Mouse (Mus musculus): ENCODE results near the gene Fbxl7. TPM values are rescaled to one million over a fixed set of nuclear protein-coding genes. Genes with fewer than 3 reads are reported as not detected.

Gene Fbxl7
- total and polyA plus RNA-seq, 2 experiments, result 0.70 to 1.8 TPM

- no peak for TF ChIP-seq CTCF (IDR thresholded peaks at IDR 0.05; ENCODE audit: low read depth, low read length)
- no peak for TF ChIP-seq POLR2A (IDR thresholded peaks at IDR 0.05; ENCODE audit: extremely low read depth, insufficient read depth, low read length)
- no peaks in the 10 kb centered on the region for H3K4me1 ChIP-seq (ENCODE audit: control insufficient read depth, insufficient read depth, low read length)
- DNase-seq (ENCODE audit: extremely low read depth, low read depth, low spot score), result no peak
- H3K36me3 ChIP-seq (ENCODE audit: control insufficient read depth, insufficient read depth, low read length), result no peaks in the 10 kb centered on the region
- H3K79me2 ChIP-seq (ENCODE audit: control insufficient read depth, insufficient read depth, low read length), result no peaks in the 10 kb centered on the region
- no peak overlapping the region for H3K9ac ChIP-seq (ENCODE audit: low read depth, low read length)
- H3K4me3 ChIP-seq (ENCODE audit: insufficient read depth, low read depth, low read length), result no peak overlapping the region
- H3K27me3 ChIP-seq (ENCODE audit: control insufficient read depth, insufficient read depth, low read length), result no peaks in the 10 kb centered on the region
- no peak overlapping the region for H3K27ac ChIP-seq (replicated peaks; ENCODE audit: insufficient read depth, low read depth, low read length)
- whole genome bisulfite sequencing, result 92% methylated on average over 3 of the region's 3 CpGs
Measured at GRCm38 (mm10) chr15:26780557-26780956, 114.8 kb downstream of the Fbxl7 start.

DNA sequence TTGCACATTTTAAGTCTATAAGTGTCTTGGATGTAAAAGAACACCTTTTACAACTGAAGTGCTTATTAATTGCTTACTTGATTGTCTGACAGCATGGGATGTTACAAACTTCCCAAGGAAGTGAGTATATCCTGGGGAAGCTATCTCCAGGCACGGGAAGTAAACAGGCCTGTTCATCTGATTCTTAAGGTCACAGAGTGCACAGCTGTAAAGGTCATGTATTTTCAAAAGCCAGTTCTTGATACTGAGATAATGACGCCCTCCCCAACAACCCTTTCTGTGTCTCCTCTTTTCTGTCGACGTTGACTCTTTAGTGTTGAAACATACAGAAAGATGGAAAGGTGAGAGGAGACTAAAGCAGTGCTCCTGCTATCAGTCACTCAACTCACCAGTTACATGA, 116.3 kb downstream of the Fbxl7 start:
- Histone ChIP-seq H3K4me3 (ENCODE audit: insufficient read depth, low read depth, low read length) (no peak overlapping the region), H3K36me3 (ENCODE audit: control insufficient read depth, insufficient read depth, low read length) (no peaks in the 10 kb centered on the region), H3K79me2 (ENCODE audit: control insufficient read depth, insufficient read depth, low read length) (no peaks in the 10 kb centered on the region), H3K9ac (ENCODE audit: low read depth, low read length) (no peak overlapping the region), H3K27me3 (ENCODE audit: control insufficient read depth, insufficient read depth, low read length) (no peaks in the 10 kb centered on the region), H3K4me1 (ENCODE audit: control insufficient read depth, insufficient read depth, low read length) (no peaks in the 10 kb centered on the region), H3K27ac (replicated peaks; ENCODE audit: insufficient read depth, low read depth, low read length) (no peak overlapping the region)
- 56% methylated on average over 4 of the region's 4 CpGs for WGBS
- TF ChIP-seq CTCF (IDR thresholded peaks at IDR 0.05; ENCODE audit: low read depth, low read length) (no peak), POLR2A (IDR thresholded peaks at IDR 0.05; ENCODE audit: extremely low read depth, insufficient read depth, low read length) (no peak)
- peak; percentile 10 for DNase-seq (ENCODE audit: extremely low read depth, low read depth, low spot score)

- no peak for DNase-seq (ENCODE audit: extremely low read depth, low read depth, low spot score)
- H3K4me1 ChIP-seq (ENCODE audit: control insufficient read depth, insufficient read depth, low read length), result no peaks in the 10 kb centered on the region
- TF ChIP-seq CTCF (IDR thresholded peaks at IDR 0.05; ENCODE audit: low read depth, low read length) (no peak), POLR2A (IDR thresholded peaks at IDR 0.05; ENCODE audit: extremely low read depth, insufficient read depth, low read length) (no peak)
- H3K27me3 ChIP-seq (ENCODE audit: control insufficient read depth, insufficient read depth, low read length), result no peaks in the 10 kb centered on the region
- no peak overlapping the region for H3K9ac ChIP-seq (ENCODE audit: low read depth, low read length)
- no peak overlapping the region for H3K27ac ChIP-seq (replicated peaks; ENCODE audit: insufficient read depth, low read depth, low read length)
- H3K4me3 ChIP-seq (ENCODE audit: insufficient read depth, low read depth, low read length), result no peak overlapping the region
- H3K79me2 ChIP-seq (ENCODE audit: control insufficient read depth, insufficient read depth, low read length), result no peaks in the 10 kb centered on the region
- H3K36me3 ChIP-seq (ENCODE audit: control insufficient read depth, insufficient read depth, low read length), result no peaks in the 10 kb centered on the region
Measured at GRCm38 (mm10) chr15:26775720-26776119, 119.7 kb downstream of the Fbxl7 start.

- Histone ChIP-seq H3K4me1 (ENCODE audit: control insufficient read depth, insufficient read depth, low read length) (no peaks in the 10 kb centered on the region), H3K79me2 (ENCODE audit: control insufficient read depth, insufficient read depth, low read length) (no peaks in the 10 kb centered on the region), H3K4me3 (ENCODE audit: insufficient read depth, low read depth, low read length) (no peak overlapping the region), H3K27ac (replicated peaks; ENCODE audit: insufficient read depth, low read depth, low read length) (no peak overlapping the region), H3K27me3 (ENCODE audit: control insufficient read depth, insufficient read depth, low read length) (no peaks in the 10 kb centered on the region), H3K36me3 (ENCODE audit: control insufficient read depth, insufficient read depth, low read length) (no peaks in the 10 kb centered on the region), H3K9ac (ENCODE audit: low read depth, low read length) (no peak overlapping the region)
- WGBS, result 92% methylated on average over 2 of the region's 2 CpGs
- DNase-seq (ENCODE audit: extremely low read depth, low read depth, low spot score), result no peak
- TF ChIP-seq CTCF (IDR thresholded peaks at IDR 0.05; ENCODE audit: low read depth, low read length) (no peak), POLR2A (IDR thresholded peaks at IDR 0.05; ENCODE audit: extremely low read depth, insufficient read depth, low read length) (no peak)
Measured at GRCm38 (mm10) chr15:26774895-26775294, 120.5 kb downstream of the Fbxl7 start.

DNA sequence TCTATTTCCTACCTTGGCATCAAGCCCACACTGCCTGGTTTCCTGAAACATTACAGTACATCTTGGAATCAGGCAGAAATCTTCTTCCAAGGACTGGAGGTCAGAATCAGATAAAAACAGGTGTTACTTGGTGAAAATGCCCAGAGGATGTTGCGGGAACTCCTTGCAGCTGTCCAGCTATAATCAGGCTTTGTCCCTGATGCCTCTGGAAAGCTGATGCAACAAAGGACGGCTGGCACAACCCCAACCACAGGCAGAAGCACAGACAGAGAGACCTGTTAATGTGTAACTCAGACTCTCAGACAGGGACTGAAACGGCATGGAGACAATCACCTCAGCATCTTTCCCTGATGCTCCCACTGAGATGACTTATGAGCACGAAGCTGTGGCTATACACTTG, 133.7 kb downstream of the Fbxl7 start:
- Histone ChIP-seq H3K27me3 (ENCODE audit: control insufficient read depth, insufficient read depth, low read length) (no peaks in the 10 kb centered on the region), H3K79me2 (ENCODE audit: control insufficient read depth, insufficient read depth, low read length) (no peaks in the 10 kb centered on the region), H3K4me1 (ENCODE audit: control insufficient read depth, insufficient read depth, low read length) (no peaks in the 10 kb centered on the region), H3K27ac (replicated peaks; ENCODE audit: insufficient read depth, low read depth, low read length) (no peak overlapping the region), H3K36me3 (ENCODE audit: control insufficient read depth, insufficient read depth, low read length) (no peaks in the 10 kb centered on the region), H3K4me3 (ENCODE audit: insufficient read depth, low read depth, low read length) (no peak overlapping the region), H3K9ac (ENCODE audit: low read depth, low read length) (no peak overlapping the region)
- no peak for TF ChIP-seq POLR2A (IDR thresholded peaks at IDR 0.05; ENCODE audit: extremely low read depth, insufficient read depth, low read length)
- no peak for TF ChIP-seq CTCF (IDR thresholded peaks at IDR 0.05; ENCODE audit: low read depth, low read length)
- 17% methylated on average over 4 of the region's 4 CpGs for WGBS
- DNase-seq (ENCODE audit: extremely low read depth, low read depth, low spot score), result peak; percentile 44

DNA sequence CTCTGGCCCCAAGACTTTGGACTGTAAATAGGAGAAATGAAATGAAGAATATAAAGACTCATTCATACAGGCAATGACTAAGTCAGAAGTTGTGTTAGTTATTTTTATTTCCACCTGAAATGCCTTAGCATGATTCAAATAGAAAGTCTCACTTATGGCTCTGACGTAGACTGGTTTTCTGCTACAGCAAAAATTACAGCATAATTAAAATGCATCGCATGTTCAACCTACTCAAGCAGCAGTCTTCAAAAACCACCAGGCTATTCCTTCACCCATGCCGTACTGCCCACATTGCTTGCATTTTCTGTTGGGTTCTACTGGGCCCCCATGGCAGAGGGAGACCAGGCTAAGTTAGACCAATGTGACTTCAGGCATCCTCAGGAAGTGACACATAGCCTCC, 146.9 kb downstream of the Fbxl7 start:
- Histone ChIP-seq H3K27ac (replicated peaks; ENCODE audit: insufficient read depth, low read depth, low read length) (no peak overlapping the region), H3K9ac (ENCODE audit: low read depth, low read length) (no peak overlapping the region), H3K36me3 (ENCODE audit: control insufficient read depth, insufficient read depth, low read length) (no peaks in the 10 kb centered on the region), H3K4me3 (ENCODE audit: insufficient read depth, low read depth, low read length) (no peak overlapping the region), H3K4me1 (ENCODE audit: control insufficient read depth, insufficient read depth, low read length) (no peaks in the 10 kb centered on the region), H3K79me2 (ENCODE audit: control insufficient read depth, insufficient read depth, low read length) (no peaks in the 10 kb centered on the region), H3K27me3 (ENCODE audit: control insufficient read depth, insufficient read depth, low read length) (no peaks in the 10 kb centered on the region)
- TF ChIP-seq CTCF (IDR thresholded peaks at IDR 0.05; ENCODE audit: low read depth, low read length), result no peak
- TF ChIP-seq POLR2A (IDR thresholded peaks at IDR 0.05; ENCODE audit: extremely low read depth, insufficient read depth, low read length), result no peak
- WGBS, result 96% methylated on average over 3 of the region's 3 CpGs
- DNase-seq (ENCODE audit: extremely low read depth, low read depth, low spot score), result no peak

Measured in liver, adult 2 months (tissue).